Mouse (Mus musculus) cerebellum, adult 8-10 months (tissue): ENCODE measurements at regions not wholly inside any gene's neighbourhood (a gene's known extent, or its start where the extent isn't known, plus 50 kb on each side); places are given as distances from the start of the nearest gene placed in this dataset.

Experiments used
- DNase-seq: peaks from one replicate; pipeline ENCODE4 v3.0.0; 2022

DNA sequence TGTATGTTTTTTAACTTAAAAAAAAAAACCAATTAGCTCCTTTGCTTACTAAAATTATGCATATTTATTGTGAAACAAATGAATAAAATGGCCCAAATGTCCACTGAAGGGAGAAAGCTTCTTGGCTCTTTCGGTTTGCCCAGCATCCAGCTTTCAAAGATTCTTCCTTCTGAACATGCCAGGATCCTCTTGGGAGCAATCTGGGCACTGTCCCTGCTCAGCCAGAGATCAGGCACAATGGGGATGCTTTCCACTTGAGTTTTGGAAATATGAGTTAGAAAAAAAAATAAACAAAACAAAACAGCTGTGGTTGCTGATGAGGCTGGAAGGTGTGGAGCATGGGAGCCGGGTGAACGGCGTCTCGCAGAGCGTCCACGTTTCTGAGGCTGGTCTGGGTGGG lies 180.3 kb upstream of the Foxn2 start:
- no peak for DNase-seq

DNA sequence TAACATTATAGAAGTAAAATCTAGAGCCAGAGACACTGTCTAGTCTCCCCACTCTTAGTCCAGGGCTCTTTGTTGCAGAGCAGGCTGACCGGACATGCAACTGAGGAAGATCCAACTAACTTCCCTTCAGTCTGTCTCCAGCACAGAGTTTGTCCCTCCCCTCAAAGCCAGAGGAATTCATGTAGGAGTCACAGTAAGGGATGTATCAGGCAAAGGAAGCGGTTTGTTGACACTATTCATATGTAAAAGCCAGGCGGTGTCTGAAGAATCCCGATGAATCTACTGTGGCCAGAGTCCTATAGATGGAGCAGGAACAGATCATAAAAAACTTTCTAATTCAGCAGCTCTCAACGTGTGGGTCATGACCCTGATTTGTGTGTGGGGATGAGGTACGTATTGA lies 179.7 kb upstream of the Foxn2 start:
- DNase-seq, result no peak

DNA sequence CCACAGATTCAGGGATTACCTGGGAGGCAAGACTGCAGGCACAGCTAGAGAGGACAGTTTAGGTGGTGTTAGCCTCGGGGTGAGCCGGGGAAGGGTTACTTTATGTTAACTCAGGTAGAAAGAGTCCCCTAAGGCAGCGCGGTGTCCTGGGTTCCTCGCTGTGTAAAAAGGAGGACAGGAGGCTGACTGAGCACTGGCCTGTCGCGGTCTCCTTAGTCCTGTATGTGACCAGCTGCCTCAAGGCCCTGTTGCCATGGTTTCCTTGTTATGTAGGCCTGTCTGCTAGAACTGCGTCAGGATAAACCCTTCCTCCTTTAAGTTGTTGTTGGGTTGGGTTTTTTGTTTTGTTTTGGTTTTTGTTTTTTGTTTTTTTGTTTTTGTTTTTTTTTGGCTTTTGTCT lies 179.0 kb upstream of the Foxn2 start:
- no peak for DNase-seq

DNA sequence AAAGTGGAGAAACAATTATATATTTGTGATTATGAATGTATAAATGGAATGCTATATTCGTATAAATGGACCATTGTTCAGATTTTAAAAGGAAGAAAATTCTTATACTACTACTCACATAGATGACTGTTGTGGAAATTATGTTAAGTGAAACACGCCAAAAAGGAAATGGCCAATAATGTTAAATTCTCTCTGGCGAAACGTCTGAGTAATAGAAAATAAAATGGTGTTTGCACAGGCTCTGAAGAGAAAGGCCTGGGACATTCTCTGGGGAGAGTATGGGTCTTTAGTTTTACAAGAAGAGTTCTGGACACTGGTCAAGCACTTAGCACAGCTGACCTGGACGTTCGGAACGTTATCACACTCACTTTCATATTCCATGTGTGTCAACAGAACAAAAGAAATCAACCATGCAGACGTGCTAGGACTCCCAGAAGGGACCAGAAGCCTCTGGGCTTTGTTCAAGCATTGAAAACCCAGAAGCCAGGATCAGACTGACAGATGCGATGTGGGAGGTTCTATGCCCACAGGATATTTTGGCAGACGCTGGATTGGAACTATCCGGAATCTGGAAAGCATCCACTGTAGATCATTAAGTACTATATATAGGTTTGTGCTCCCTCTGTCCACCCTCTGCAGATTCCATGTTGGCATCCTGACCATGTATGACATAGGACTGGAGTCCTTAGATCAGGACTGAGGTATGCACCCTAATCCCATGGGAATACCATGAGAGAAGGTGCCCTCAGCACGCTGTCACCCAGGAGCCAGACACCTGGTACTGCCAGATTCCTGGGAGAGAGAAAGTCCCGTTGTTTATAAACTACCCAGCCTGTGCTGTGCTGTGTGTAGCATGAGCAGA lies 178.0 kb upstream of the Foxn2 start:
- DNase-seq, result no peak

DNA sequence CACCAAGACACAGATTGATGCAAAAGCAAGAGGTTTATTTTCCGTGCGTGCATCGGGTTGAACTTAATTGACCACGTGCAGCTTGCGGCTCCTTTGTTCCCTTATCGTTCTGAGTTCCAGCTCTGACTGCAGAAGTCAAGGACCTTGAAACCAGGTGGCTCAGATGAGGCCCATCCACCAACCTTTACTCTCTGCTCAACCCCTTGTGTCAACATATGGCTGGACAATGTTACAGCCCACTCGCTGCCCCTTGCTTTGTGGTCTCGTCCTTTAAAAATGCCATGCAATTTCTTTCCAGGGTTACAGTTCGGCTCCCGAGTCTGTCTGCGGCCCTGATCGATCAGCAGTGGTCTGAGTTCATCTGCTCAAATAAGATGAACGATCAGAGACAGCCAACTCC lies 175.2 kb upstream of the Foxn2 start:
- DNase-seq, result no peak

DNA sequence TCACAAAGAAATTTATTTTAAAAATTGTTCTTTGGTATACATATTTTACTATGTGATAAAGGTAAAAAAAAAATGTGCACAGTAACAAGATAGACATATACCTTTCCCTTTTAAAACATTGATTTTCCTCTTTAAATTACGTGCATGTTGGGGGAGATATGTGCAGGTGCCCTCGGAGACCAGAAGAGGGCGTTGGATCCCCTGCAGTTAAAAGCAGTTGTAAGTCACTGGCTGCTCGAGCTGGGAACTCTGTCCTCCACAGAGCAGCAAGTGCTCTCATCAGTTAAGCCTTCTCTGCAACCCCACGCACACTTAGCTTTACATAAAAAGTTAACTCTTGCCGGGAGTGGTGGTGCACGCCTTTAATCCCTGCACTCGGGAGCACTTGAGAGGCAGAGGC lies 172.3 kb upstream of the Foxn2 start:
- DNase-seq, result no peak

DNA sequence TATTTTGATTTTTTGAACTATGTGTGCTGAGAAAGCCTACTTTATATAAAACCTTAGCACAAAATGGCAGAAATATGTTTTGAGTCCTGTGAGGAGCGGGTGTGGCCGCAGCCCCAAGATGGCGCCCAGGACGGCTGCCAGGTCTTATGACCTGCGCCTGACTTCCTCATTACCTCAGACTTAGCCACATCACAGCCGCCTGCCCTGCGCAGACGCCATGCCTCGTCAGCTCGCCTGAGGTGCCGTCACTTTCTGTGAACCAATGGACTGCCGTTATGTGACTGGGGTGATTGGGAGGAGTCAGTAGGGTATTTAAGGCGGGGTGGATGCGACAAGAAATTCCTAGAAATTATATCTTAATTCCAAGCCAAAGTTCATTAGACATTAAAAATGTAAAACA lies 171.7 kb upstream of the Foxn2 start:
- no peak for DNase-seq

DNA sequence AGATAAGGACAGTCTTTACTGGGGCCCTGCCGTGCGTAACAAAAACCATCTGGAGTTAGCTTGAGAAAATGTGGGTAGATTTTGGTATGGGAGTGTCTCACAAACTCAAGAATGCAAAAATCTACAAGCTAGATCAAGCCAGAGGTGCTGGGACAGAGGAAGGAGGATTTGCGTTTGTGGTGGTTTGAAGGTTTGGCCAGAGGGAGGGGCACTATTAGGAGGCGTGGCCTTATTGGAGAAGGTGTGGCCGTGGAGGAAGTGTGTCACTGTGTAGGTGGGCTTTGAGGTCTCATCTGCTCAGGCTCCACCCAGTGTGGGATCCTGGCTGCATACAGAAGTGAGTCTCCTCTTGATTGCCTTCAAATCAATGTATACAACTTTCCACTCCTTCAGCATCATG lies 169.6 kb upstream of the Foxn2 start:
- no peak for DNase-seq

DNA sequence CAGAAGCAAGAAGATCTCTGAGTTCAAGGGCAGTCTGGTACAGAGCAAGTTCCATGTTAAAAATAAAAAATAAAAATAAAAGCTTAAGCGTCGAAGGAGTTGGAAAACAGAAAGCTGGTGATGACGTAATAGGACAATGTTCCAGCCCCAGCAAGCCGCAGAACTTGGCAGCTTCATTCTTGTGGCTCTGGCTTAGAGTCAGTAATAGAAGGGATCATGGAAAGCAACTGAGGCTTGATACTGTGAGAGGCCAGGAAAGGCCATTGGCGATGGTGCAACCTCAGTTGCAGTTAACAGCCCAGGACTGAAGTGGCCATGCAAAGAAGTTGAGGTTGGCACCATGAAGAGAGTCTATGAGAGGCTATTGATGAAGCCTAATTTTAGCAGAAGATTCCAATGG lies 168.3 kb upstream of the Foxn2 start:
- DNase-seq, result no peak

DNA sequence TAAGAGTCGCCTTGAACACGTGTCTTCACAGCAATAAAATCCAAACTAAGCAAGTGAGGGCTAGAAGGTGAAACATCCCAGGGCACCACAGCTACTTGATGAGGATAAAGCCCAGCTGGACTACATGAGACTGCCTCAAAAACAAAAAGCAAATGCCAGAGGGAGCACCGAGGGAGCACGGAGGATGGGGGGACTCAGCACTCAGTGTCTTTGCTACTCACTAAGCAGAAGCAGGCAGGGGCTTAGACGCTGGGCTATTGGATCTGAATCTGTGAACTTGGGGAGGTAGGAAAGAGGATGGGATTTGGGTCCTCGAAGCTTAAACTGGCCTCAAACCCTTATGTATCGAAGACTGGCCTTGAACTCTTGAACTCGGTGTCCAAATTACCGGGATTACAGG lies 167.0 kb upstream of the Foxn2 start:
- no peak for DNase-seq

DNA sequence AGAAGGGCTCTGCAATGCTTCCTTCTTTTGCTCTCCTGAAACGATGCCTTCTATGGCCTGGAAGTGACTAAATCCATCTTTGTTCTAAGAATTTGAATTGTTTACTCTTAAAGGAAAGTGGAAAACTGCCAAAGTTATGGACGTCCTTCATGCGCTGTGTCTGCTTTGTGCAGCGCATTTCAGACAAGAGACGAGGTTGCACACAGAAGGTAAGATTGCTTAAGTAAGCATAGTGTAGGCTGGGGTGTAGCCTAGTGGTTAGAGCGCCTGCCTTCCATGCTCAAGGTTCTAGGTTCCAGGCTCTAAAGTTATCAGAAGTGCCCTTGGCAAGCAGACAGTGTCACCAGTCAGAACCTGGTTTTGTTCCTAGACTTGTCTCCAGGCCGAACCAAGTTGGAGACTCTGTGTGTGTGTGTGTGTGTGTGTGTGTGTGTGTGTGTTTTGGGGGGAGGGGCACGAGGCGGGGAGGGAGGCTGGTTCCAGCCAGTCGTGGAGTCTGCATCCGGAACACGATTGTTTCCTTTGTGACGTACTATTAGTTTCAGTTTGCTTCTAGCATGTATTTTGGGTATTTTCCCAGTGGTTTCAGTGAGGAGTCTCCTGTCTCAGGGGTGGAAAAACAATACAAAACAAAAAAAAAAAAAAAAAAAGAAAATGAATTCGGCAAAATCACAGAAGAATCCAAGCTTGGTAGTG lies 166.4 kb upstream of the Foxn2 start:
- no peak for DNase-seq

DNA sequence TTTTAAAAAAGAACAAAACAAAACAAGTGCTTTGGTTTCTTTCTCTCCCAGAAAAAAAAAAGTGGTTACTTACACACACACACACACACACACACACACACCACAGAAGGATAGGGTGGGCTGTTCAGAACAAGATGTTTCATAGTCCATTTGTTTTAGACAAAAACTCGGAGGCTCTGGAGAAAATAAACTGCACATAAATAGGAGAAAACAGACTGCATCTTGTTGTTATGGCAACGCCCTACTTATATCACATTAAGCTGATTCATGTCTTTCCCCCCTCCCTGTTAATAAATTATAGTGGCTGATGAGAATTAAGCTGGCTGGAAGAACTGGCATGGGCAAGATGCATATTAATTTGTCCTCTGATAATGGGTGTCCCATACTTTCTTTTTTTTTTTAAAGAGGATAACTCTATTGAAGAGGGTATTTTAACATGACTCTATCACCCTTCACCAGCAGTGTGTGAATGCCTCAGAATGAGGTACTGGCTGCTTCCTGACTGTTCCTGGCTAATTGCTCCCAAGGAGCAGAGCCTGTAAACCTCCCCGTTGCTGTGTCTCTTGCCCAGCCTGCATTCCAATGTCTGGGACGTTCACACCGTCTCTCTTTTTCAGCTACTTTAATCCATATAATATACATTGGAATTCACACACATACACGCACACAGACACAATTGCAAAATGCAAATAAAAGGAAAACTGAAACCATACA lies 165.6 kb upstream of the Foxn2 start:
- DNase-seq, result no peak

DNA sequence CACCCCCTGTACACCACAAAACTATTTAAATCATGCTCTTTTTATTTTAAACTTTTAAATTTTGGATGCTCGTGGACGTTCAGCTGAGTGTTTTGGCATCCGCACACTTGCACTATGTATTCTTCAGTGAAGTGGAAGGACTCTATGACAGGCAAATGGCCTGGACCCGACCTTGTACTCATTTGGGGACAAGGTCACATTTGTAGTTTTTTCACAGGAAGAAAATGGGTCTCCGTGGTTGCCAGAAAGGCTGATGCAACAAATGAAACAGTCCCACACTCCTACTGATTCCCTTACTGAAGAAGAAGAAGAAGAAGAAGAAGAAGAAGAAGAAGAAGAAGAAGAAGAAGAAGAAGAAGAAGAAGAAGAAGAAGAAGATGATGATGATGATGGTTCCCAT lies 160.9 kb upstream of the Foxn2 start:
- DNase-seq, result no peak

DNA sequence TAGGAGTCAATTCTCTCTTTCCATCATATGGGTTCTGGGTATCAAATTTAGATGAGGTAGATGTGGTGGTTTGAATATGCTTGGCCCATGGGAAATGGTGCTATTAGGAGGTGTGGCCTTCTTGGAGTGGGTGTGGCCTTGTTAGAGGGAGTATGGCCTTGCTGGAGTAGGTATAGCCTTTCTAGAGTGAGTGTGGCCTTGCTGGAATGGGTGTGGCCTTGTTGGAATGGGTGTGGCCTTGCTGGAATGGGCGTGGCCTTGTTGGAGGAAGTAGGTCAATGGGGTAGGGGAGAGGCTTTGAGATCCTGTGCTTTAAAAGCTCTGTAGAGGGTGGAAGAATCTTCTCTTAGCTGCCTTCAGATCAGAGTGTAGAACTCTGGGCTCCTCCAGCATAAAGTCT lies 157.8 kb upstream of the Foxn2 start:
- no peak for DNase-seq

DNA sequence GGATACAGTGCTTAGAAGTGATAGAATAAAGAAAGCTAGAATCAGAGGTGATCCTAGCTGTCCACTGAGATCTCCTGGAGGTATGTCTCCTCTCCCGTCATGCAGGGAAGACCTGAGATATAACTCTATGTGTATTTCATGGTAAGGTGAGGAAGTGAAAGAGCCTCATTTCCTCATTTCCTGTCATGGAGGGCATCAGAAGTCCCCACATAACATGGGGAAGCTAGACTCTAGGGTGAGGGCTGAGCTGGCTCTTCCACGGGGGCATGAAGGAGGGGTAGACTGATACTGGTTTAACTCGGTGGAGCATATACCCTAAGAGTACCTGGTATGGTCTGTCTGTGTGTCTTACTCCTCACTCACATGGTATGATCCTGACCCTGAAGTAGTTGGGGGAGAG lies 156.0 kb upstream of the Foxn2 start:
- DNase-seq, result no peak

DNA sequence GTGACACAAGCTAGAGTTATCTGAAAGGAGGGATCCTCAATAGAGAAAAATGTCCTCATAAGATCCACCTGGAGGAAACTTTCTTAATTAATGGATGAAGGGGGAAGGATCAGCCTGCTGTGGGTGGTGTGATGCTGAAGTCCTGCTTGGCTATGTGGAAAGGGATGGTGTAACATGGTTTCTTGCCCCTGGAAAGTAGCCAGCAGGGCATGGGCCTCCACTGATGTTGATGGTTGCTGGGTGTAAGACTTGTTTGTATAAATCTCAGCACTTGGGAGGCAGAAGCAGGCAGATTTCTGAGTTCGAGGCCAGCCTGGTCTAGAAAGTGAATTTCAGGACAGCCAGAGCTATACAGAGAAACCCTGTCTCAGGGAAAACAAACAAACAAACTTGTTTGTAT lies 152.7 kb upstream of the Foxn2 start:
- no peak for DNase-seq

DNA sequence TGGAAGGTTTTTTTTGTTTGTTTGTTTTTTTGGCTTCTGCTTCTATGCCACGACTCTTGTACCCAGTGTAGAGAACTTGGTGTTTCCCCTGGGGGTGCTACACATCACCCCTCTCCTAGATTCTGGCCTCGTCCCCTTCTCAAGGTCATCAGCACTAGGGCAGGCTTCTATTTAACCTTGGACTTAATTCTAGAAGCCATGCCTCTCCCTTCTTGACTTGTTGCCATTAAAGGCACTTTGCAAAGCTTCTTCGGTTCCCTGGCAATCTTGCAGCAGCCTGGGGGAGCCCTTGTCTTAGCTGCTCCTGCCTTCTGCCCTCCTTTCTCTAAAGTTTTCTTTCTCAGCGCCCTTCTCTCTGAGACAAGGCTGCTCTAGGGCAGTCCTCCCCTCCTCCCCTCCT lies 143.0 kb upstream of the Foxn2 start:
- no peak for DNase-seq

DNA sequence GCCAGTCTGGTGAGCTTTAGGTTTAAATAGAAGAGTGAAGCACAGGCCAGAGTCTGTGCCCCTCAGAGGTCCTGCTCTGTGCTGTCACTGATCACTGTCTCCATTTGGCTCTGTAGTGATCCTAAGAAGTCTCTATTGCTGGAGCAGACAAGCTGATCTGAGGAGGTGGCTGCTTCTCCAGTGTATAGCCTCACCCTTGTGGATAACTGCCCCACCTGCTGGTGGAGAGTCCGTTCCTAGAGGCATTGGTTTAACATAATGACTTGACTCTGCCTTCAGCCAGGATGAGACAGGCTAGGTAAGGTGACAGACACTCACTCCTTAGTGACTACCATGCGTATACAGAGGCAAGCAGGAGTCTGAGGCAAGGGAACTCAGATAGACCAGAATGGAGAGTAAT lies 136.5 kb upstream of the Foxn2 start:
- no peak for DNase-seq

DNA sequence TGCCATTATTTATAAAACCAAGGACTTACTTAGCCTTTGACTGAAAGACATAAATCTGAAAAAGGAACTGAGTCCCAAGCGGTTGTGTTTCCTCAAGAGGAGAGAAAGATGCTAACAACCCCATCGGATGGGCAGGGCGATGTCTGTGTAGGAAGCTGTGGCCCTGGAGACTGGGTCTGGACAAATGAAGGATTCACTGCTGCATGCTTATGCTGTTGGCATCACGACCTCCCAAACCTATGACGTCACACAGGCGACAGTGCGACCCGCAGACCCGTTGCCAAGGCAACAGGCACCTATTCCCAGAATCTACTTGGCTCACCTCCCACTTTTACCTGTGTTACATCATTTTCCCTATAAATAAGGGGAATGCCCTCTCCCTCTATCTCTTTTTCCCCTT lies 135.3 kb upstream of the Foxn2 start:
- DNase-seq, result no peak

DNA sequence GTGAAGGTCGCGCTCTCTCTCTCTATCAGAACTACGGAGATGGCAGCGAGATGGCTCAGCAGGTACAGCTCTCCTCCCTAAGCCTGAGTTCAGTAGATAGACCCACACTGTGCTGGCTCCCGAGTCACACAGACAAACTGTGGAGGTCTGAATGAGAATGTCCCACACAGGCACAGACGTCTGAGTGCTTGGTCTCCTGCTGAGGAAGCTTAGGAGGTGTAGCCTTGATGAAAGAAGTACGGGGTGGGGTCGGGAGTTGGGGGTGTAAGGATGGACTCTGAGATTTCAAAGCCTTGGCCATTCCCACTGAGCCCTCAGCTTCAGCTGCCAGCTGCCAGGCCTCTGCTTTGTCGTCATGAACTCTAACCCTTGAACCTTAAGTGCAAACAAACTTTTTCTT lies 134.2 kb upstream of the Foxn2 start:
- DNase-seq, result no peak

DNA sequence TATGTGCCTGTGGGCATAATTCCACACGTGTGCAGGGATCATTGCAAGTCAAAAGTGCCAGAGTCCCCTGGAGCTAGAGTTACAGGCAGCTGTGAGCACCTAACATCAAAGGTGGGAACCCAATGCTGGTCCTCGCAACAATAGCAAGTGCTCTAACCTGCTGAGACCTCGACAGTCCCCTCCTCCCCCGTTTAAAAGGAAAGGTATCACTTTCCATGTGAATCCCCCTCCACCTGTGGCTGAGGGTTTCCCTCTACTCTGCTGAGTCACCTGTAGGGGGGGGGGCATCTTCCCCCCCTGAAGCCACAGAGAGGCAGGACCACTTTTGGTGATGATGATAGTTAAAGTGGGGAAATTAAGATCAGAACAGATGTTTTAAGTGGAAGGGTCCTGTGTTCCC lies 133.4 kb upstream of the Foxn2 start:
- DNase-seq, result no peak

DNA sequence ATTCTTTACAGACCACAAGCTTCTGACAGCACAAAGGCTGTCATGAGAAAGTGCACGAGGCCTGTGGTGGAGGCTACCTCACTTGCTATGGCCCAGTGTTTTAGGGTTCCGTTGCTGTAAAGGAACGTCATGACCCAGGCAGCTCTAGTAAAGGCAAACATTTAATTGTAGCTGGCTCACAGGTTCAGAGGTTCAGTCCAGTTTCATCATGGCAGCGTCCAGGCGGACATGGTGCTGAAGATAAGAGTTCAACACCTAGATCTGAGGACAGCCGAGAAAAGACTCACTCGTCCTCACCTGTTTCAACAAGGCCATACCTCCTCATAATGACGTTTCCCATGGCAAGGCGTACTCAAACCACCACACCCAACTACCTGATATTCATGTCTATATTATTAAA lies 132.7 kb upstream of the Foxn2 start:
- no peak for DNase-seq

DNA sequence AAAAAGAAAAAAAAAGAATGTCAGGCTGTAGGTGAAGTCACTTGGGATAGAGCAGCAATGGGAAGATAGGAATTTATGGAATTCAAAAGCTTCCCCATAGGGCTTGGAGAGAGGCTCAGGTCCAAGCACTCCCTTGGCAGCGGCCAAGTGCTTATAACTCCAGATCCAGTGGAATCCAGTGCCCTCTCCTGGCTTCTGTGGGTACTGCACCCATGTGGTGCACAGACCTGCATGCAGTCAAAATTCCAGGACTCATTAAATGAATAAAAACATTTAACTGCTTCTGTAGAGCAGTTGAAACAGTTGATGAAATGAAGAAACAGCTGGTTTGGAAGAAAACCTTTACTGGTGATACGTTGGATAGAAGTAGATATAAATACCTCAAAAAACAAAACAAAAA lies 127.6 kb upstream of the Foxn2 start:
- no peak for DNase-seq
